Mouse (Mus musculus): ENCODE measurements around the gene Zfp612.

Gene Zfp612

DNA sequence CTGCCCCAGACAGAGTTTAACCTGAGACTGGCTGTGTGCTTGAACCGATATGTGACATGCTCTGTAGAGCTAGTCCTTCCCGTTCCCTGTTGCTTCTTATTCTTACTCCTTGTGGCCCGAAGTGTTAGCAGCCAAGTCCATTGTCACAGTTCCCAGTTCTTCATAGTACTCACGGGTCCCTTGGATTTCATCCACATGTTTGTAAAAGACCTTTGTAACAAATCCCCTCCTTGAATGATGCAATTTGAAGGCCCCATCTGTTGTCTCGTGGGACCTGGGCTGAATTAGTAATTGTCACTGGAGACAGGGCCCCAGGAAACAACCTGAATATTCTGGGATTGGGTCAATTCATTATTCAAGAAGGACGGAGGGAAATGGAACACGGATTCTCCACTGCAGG is 56.0 kb downstream of the Zfp612 start:
- no peak for DNase-seq

DNA sequence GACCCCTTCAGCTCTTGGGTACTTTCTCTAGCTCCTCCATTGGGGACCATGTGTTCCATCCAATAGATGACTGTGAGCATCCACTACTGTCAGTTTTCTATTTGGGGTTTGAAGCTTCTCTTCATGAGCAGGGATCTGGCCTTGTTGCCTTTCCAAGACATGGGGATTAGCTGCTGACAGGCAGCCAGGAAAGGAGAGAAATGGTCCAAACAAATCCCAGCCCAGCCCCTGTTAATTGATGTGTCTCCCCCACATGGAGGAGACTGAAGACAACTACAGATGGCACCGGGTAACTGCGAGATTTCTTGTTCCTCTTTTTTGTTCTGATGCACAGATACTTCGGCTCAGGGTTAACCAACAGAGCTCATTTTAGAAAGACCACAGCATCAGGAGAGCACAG is 60.6 kb downstream of the Zfp612 start:
- DNase-seq, result no peak

DNA sequence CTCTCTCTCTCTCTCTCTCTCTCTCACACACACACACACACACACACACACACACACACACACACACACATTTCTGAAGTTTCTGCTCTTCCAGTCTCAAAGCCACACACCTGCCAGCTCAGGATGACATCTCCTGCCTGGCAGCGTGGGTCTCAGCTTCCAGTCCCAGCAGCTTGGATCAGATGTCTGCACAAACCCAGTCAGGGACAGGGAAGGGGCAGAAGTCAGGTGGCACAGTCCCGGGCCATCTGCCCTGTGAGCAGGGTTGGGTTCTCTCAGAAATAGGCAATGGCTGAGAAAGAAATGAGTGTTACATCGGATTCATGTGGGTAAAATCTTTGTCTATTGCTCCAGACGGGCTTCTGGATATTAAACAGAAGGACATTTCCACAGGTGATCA is 61.2 kb downstream of the Zfp612 start:
- DNase-seq, result no peak

Measured in thymus, postnatal 4 days (tissue).